Comparison of ENCODE assay signal across 8 mouse cellular contexts in genomic region chr11:94326961-94327411, GRCm38 (mm10). TPM values are rescaled to one million over a fixed set of nuclear protein-coding genes. Genes with fewer than 3 reads are reported as not detected.
A peak's percentile ranks its signal among the peaks of the same experiment; 100 is the strongest.
DNase-seq lines count a peak whose midpoint lies in the region; ATAC-seq and TF ChIP-seq lines count a peak whose summit lies in the region.

No protein-coding gene starts in this region.

- peak; percentile 47 for DNase-seq in left cerebral cortex, postnatal 4 days
- no peak for DNase-seq in left cerebral cortex, postnatal 10 days (ENCODE audit: extremely low spot score in 1 of 2, low spot score in 2 of 2)
- DNase-seq in embryo, embryonic 10.5 days (ENCODE audit: low spot score): peak; percentile 74
- DNase-seq in heart, postnatal 0 days (ENCODE audit: low spot score): peak; percentile 55
- DNase-seq in limb, embryonic 14.5 days (ENCODE audit: low spot score): peak; percentile 30
- peak; percentile 42 for DNase-seq in retina, postnatal 7 days (ENCODE audit: low read depth, low spot score)
- DNase-seq in thymus, postnatal 4 days: no peak
- no peak for DNase-seq in urinary bladder, postnatal 4 days (ENCODE audit: low spot score in 2 of 2)

- peak; percentile 30; the same call in 1 of the 2 replicates for ATAC-seq in heart, postnatal 0 days (ENCODE audit: insufficient read depth, low read depth)
- ATAC-seq in limb, embryonic 14.5 days (ENCODE audit: low FRiP score, low read depth): no peak

- H3K9ac ChIP-seq in heart, postnatal 0 days (replicated peaks; ENCODE audit: low read depth, low read length): no peak overlapping the region
- peak overlapping the region; percentile 94 for H3K9ac ChIP-seq in limb, embryonic 14.5 days (ENCODE audit: low read depth, low read length, severe bottlenecking)

- H3K4me3 ChIP-seq in heart, postnatal 0 days (ENCODE audit: low read depth, low read length): peak overlapping the region; percentile 77
- peak overlapping the region; percentile 73 for H3K4me3 ChIP-seq in limb, embryonic 14.5 days (replicated peaks; ENCODE audit: low read length)

- 5% methylated on average over 10 of the region's 10 CpGs for WGBS in heart, postnatal 0 days
- 4% methylated on average over 10 of the region's 10 CpGs for WGBS in limb, embryonic 14.5 days

- H3K27me3 ChIP-seq in heart, postnatal 0 days (ENCODE audit: control insufficient read depth, insufficient read depth, low read length): no peaks in the 10 kb centered on the region
- H3K27me3 ChIP-seq in limb, embryonic 14.5 days (ENCODE audit: control insufficient read depth, insufficient read depth, low read length): no peaks in the 10 kb centered on the region

- peak overlapping the region; percentile 76 for H3K4me2 ChIP-seq in heart, postnatal 0 days (ENCODE audit: low read depth, low read length)
- peak overlapping the region; percentile 68 for H3K4me2 ChIP-seq in limb, embryonic 14.5 days (replicated peaks; ENCODE audit: low read depth, low read length, severe bottlenecking)

- intact Hi-C loops in left cerebral cortex, postnatal 4 days (cut with DNase I): loop anchor here (5.0 kb wide), 1 partner anchor 145 kb away; the partner anchor contains the start of gene Cacna1g
- intact Hi-C loops in left cerebral cortex, postnatal 10 days (cut with DNase I): no loop called here

- no peaks in the 10 kb centered on the region for H3K9me3 ChIP-seq in heart, postnatal 0 days (replicated peaks; ENCODE audit: control insufficient read depth, low read length)
- no peaks in the 10 kb centered on the region for H3K9me3 ChIP-seq in limb, embryonic 14.5 days (ENCODE audit: control insufficient read depth, low read length)

- H3K4me1 ChIP-seq in heart, postnatal 0 days (ENCODE audit: control insufficient read depth, insufficient read depth): peaks cover 32% of the 10 kb centered on the region
- H3K4me1 ChIP-seq in limb, embryonic 14.5 days (ENCODE audit: control insufficient read depth, insufficient read depth, low read length): peaks cover 19% of the 10 kb centered on the region

- H3K27ac ChIP-seq in heart, postnatal 0 days (ENCODE audit: low read depth): peak overlapping the region; percentile 100
- peak overlapping the region; percentile 98; the same call in 1 of the 2 replicates for H3K27ac ChIP-seq in limb, embryonic 14.5 days (replicated peaks; ENCODE audit: low read depth, low read length)

- no peak for TF ChIP-seq CTCF in heart, postnatal 0 days (IDR thresholded peaks at IDR 0.05; ENCODE audit: low read depth)

- no peak for TF ChIP-seq POLR2A in limb, embryonic 14.5 days (IDR thresholded peaks at IDR 0.05; ENCODE audit: borderline replicate concordance, extremely low read depth, insufficient read depth, insufficient read length)

- H3K36me3 ChIP-seq in heart, postnatal 0 days (replicated peaks; ENCODE audit: control insufficient read depth, insufficient read depth, low read length): 0 out of 2 replicates have a peak, but pooled peaks cover 6% of the 10 kb centered on the region
- H3K36me3 ChIP-seq in limb, embryonic 14.5 days (ENCODE audit: control insufficient read depth, insufficient read depth, low read length): no peaks in the 10 kb centered on the region

- TF ChIP-seq EP300 in heart, postnatal 0 days (IDR thresholded peaks at IDR 0.05; ENCODE audit: low read depth): no peak

RNA-seq across cellular contexts. Expression of gene Ankrd40, which starts 0.8 kb away (rescaled TPM):
- total RNA-seq in left cerebral cortex, postnatal 4 days (2021): 10 to 100 TPM; 52.1 to 58.1 TPM
- total RNA-seq in left cerebral cortex, postnatal 10 days (2021): 10 to 100 TPM; 73.3 to 75.7 TPM
- 164 and 181 TPM in 2 replicates for total RNA-seq in heart, postnatal 0 days (2014; rRNA removed; ENCODE audit: low replicate concordance)
- 53.7 and 54.6 TPM in 2 replicates for polyA plus RNA-seq in heart, postnatal 0 days (2015; fragmentation: Nextera tagmentation; extraction: Ambion mirVana)
- 72.7 and 74.4 TPM in 2 replicates for polyA plus RNA-seq in limb, embryonic 14.5 days (2012; rRNA removed)
- polyA plus RNA-seq in limb, embryonic 14.5 days (2014; fragmentation: Nextera tagmentation; extraction: Ambion mirVana): 30.3 and 30.9 TPM in 2 replicates

RNA-seq across cellular contexts. Expression of gene Luc7l3, which starts 5.2 kb away (rescaled TPM):
- 100 to 1,000 TPM; 147 to 151 TPM for total RNA-seq in left cerebral cortex, postnatal 4 days (2021)
- 100 to 1,000 TPM; 125 to 131 TPM for total RNA-seq in left cerebral cortex, postnatal 10 days (2021)
- total RNA-seq in heart, postnatal 0 days (2014; rRNA removed; ENCODE audit: low replicate concordance): 17.9 and 29.2 TPM in 2 replicates
- polyA plus RNA-seq in heart, postnatal 0 days (2015; fragmentation: Nextera tagmentation; extraction: Ambion mirVana): 49.2 and 51.9 TPM in 2 replicates
- polyA plus RNA-seq in limb, embryonic 14.5 days (2012; rRNA removed): 94.1 and 138 TPM in 2 replicates
- polyA plus RNA-seq in limb, embryonic 14.5 days (2014; fragmentation: Nextera tagmentation; extraction: Ambion mirVana): 96.9 and 104 TPM in 2 replicates

RNA-seq across cellular contexts. Expression of gene Gm21885, which starts 45.3 kb away (rescaled TPM):
- total RNA-seq in left cerebral cortex, postnatal 4 days (2021): not detected
- not detected for total RNA-seq in left cerebral cortex, postnatal 10 days (2021)
- total RNA-seq in heart, postnatal 0 days (2014; rRNA removed; ENCODE audit: low replicate concordance): not detected in 2 replicates
- polyA plus RNA-seq in heart, postnatal 0 days (2015; fragmentation: Nextera tagmentation; extraction: Ambion mirVana): 0.15 and 0.30 TPM in 2 replicates
- not detected in 2 replicates for polyA plus RNA-seq in limb, embryonic 14.5 days (2012; rRNA removed)
- 0.44 and 0.84 TPM in 2 replicates for polyA plus RNA-seq in limb, embryonic 14.5 days (2014; fragmentation: Nextera tagmentation; extraction: Ambion mirVana)

Comparison
In these comparisons a context has a peak if more than half of its experiments do, and no peak if none do; other contexts are left out.
1. DNase-seq: peak in left cerebral cortex, postnatal 4 days (single experiment), embryo, embryonic 10.5 days (single experiment), heart, postnatal 0 days (single experiment), limb, embryonic 14.5 days (single experiment) and retina, postnatal 7 days (single experiment); none in left cerebral cortex, postnatal 10 days (0 of 2), thymus, postnatal 4 days (single experiment) and urinary bladder, postnatal 4 days (0 of 2).